Mouse (Mus musculus) CH12.LX (cell line): ENCODE data around the gene Hes5. TPM values are rescaled to one million over a fixed set of nuclear protein-coding genes. Genes with fewer than 3 reads are reported as not detected.

Experiments
- DNase-seq: peaks from one replicate; pipeline ENCODE4 v3.0.0-alpha.2; 2013; ENCODE audit errors: extremely low read depth
- H3K27ac ChIP-seq: 2 replicates; pipeline ENCODE4 v1.5.1; 2012; ENCODE audit warnings: low read depth, mild to moderate bottlenecking, control low read depth, moderate library complexity; ENCODE audit not compliant: insufficient read depth
- H3K27me3 ChIP-seq: replicated peaks from 2 replicates; pipeline ENCODE3; 2012; ENCODE audit warnings: inconsistent platforms
- H3K36me3 ChIP-seq, 2 experiments: replicated peaks in 1 of 2; 2 replicates each; pipeline versions ENCODE3 to v1.6.1; 2012; ENCODE audit warnings: inconsistent platforms in 1 of 2, low read length in 1 of 2, mild to moderate bottlenecking in 1 of 2, mixed read lengths in 1 of 2, moderate library complexity in 1 of 2; ENCODE audit not compliant: control insufficient read depth in 1 of 2, insufficient read depth in 1 of 2
- H3K4me1 ChIP-seq, 2 experiments: 2 replicates each; pipeline ENCODE4 v1.6.1; 2012; ENCODE audit warnings: inconsistent platforms in 1 of 2, moderate library complexity in 1 of 2; ENCODE audit not compliant: insufficient read depth in 2 of 2, control insufficient read depth in 1 of 2
- H3K4me2 ChIP-seq: 2 replicates; pipeline ENCODE4 v1.6.1; 2012; ENCODE audit warnings: low read depth, mild to moderate bottlenecking, control low read depth; ENCODE audit not compliant: poor library complexity, insufficient read depth, severe bottlenecking
- H3K4me3 ChIP-seq, 3 experiments: fragments of 150-350 bp in 1 of 3; sonication (generic) in 1 of 3; replicated peaks in 1 of 3; 2 replicates each; pipeline versions ENCODE3 to v1.5.1; 2011 to 2012; ENCODE audit warnings: low read depth in 2 of 3, low read length in 2 of 3, mild to moderate bottlenecking in 2 of 3, moderate library complexity in 2 of 3, control low read depth in 1 of 3, improper control_type of control experiment in 1 of 3, inconsistent platforms in 1 of 3, mixed read lengths in 1 of 3; ENCODE audit not compliant: poor library complexity in 1 of 3
- H3K79me2 ChIP-seq: replicated peaks from 2 replicates; pipeline ENCODE4 v1.6.1; 2012; ENCODE audit warnings: mild to moderate bottlenecking, moderate library complexity; ENCODE audit not compliant: control insufficient read depth, poor library complexity, insufficient read depth, severe bottlenecking; ENCODE audit errors: extremely low read depth
- H3K9ac ChIP-seq: 2 replicates; pipeline ENCODE4 v1.6.1; 2012; ENCODE audit warnings: low read depth, mild to moderate bottlenecking, control low read depth, moderate library complexity; ENCODE audit not compliant: insufficient read depth
- H3K9me3 ChIP-seq: replicated peaks from 2 replicates; pipeline ENCODE3; 2012; ENCODE audit warnings: low read length, inconsistent platforms, mixed read lengths
- BHLHE40 ChIP-seq: IDR thresholded peaks from 2 replicates; pipeline ENCODE4 v1.6.1; 2011; ENCODE audit warnings: mild to moderate bottlenecking, low read depth, low read length, improper control_type of control experiment
- CHD1 ChIP-seq: IDR thresholded peaks from 2 replicates; pipeline ENCODE4 v1.6.1; 2012; ENCODE audit warnings: low read depth, low read length, improper control_type of control experiment, inconsistent platforms
- CHD2 ChIP-seq: IDR thresholded peaks from 2 replicates; pipeline ENCODE4 v1.6.1; 2011; ENCODE audit warnings: low read length, improper control_type of control experiment
- E2F4 ChIP-seq: IDR thresholded peaks from 2 replicates; pipeline ENCODE4 v1.6.1; 2011; ENCODE audit warnings: low read depth, low read length, improper control_type of control experiment; ENCODE audit not compliant: insufficient replicate concordance
- ELF1 ChIP-seq: IDR thresholded peaks from 2 replicates; pipeline ENCODE4 v1.6.1; 2014; ENCODE audit warnings: low read depth, mild to moderate bottlenecking, inconsistent platforms, low read length, improper control_type of control experiment
- EP300 ChIP-seq: IDR thresholded peaks from 2 replicates; pipeline ENCODE4 v1.6.1; 2011; ENCODE audit warnings: low read length, improper control_type of control experiment
- ETS1 ChIP-seq: conservative IDR thresholded peaks from 2 replicates; pipeline ENCODE4 v1.6.1; 2012; ENCODE audit warnings: low read depth, mild to moderate bottlenecking, inconsistent platforms, low read length, improper control_type of control experiment, moderate library complexity
- HCFC1 ChIP-seq: IDR thresholded peaks from 2 replicates; pipeline ENCODE4 v1.6.1; 2012; ENCODE audit warnings: low read depth, mild to moderate bottlenecking, inconsistent platforms, low read length, improper control_type of control experiment
- IRF4 ChIP-seq: IDR thresholded peaks from 2 replicates; pipeline ENCODE4 v1.6.1; 2014; ENCODE audit warnings: low read depth, mild to moderate bottlenecking, inconsistent platforms, low read length, improper control_type of control experiment
- JUN ChIP-seq: IDR thresholded peaks from 2 replicates; pipeline ENCODE4 v1.6.1; 2011; ENCODE audit warnings: low read depth, mild to moderate bottlenecking, low read length, improper control_type of control experiment, moderate library complexity; ENCODE audit not compliant: insufficient read depth
- JUND ChIP-seq: conservative IDR thresholded peaks from 2 replicates; pipeline ENCODE4 v1.6.1; 2011; ENCODE audit warnings: low read depth, low read length, improper control_type of control experiment
- KAT2A ChIP-seq: IDR thresholded peaks from 2 replicates; pipeline ENCODE4 v1.6.1; 2012; ENCODE audit warnings: low read length, improper control_type of control experiment, inconsistent platforms; ENCODE audit not compliant: insufficient replicate concordance
- MAFK ChIP-seq: IDR thresholded peaks from 2 replicates; pipeline ENCODE4 v1.6.1; 2011; ENCODE audit warnings: low read length, improper control_type of control experiment; ENCODE audit not compliant: insufficient replicate concordance
- MAX ChIP-seq: IDR thresholded peaks from 2 replicates; pipeline ENCODE4 v1.6.1; 2011; ENCODE audit warnings: low read length, improper control_type of control experiment
- NELFE ChIP-seq: IDR thresholded peaks from 2 replicates; pipeline ENCODE4 v1.6.1; 2011; ENCODE audit warnings: low read depth, low read length, improper control_type of control experiment
- NRF1 ChIP-seq: IDR thresholded peaks from 2 replicates; pipeline ENCODE4 v1.6.1; 2014; ENCODE audit warnings: low read depth, mild to moderate bottlenecking, inconsistent platforms, low read length, improper control_type of control experiment, moderate library complexity
- PAX5 ChIP-seq: IDR thresholded peaks from 2 replicates; pipeline ENCODE4 v1.6.1; 2012; ENCODE audit warnings: low read length, inconsistent platforms, mixed read lengths
- POLR2A ChIP-seq: IDR thresholded peaks from 2 replicates; pipeline ENCODE4 v1.6.1; 2011; ENCODE audit warnings: low read depth, mild to moderate bottlenecking, improper control_type of control experiment, low read length
- POLR2AphosphoS2 ChIP-seq: IDR thresholded peaks from 2 replicates; pipeline ENCODE4 v1.6.1; 2011; ENCODE audit warnings: low read depth, low read length, improper control_type of control experiment
- RAD21 ChIP-seq: IDR thresholded peaks from 2 replicates; pipeline ENCODE4 v1.6.1; 2011; ENCODE audit warnings: low read depth, mild to moderate bottlenecking, low read length, improper control_type of control experiment, moderate library complexity
- RCOR1 ChIP-seq: conservative IDR thresholded peaks from 2 replicates; pipeline ENCODE4 v1.6.1; 2012; ENCODE audit warnings: low read depth, mild to moderate bottlenecking, inconsistent platforms, low read length, improper control_type of control experiment
- SMC3 ChIP-seq: IDR thresholded peaks from 2 replicates; pipeline ENCODE4 v1.6.1; 2011; ENCODE audit warnings: low read depth, low read length, improper control_type of control experiment
- TBP ChIP-seq: conservative IDR thresholded peaks from 2 replicates; pipeline ENCODE4 v1.6.1; 2011; ENCODE audit warnings: low read depth, low read length, improper control_type of control experiment
- TCF12 ChIP-seq: IDR thresholded peaks from 2 replicates; pipeline ENCODE4 v1.6.1; 2014; ENCODE audit warnings: low read depth, mild to moderate bottlenecking, inconsistent platforms, low read length, improper control_type of control experiment
- UBTF ChIP-seq: IDR thresholded peaks from 2 replicates; pipeline ENCODE4 v1.6.1; 2012; ENCODE audit warnings: low read depth, mild to moderate bottlenecking, inconsistent platforms, low read length, improper control_type of control experiment, moderate library complexity
- USF1 ChIP-seq: IDR thresholded peaks from 2 replicates; pipeline ENCODE4 v1.6.1; 2014; ENCODE audit warnings: low read depth, mild to moderate bottlenecking, inconsistent platforms, low read length, improper control_type of control experiment
- USF2 ChIP-seq: conservative IDR thresholded peaks from 2 replicates; pipeline ENCODE4 v1.6.1; 2011; ENCODE audit warnings: low read depth, low read length, improper control_type of control experiment
- ZMIZ1 ChIP-seq: IDR thresholded peaks from 2 replicates; pipeline ENCODE4 v1.6.1; 2012; ENCODE audit warnings: low read depth, mild to moderate bottlenecking, inconsistent platforms, low read length, improper control_type of control experiment
- ZNF384 ChIP-seq: IDR thresholded peaks from 2 replicates; pipeline ENCODE4 v1.6.1; 2012; ENCODE audit warnings: low read depth, low read length, improper control_type of control experiment, inconsistent platforms
- dilution Hi-C: fragments of 300-500 bp; cut with MboI; formaldehyde crosslinking; loops from 2 replicates; pipeline ENCODE4 v1.14.3; 2020; ENCODE audit warnings: low sequenced_read_pairs; ENCODE audit not compliant: extremely low pct_unique_long_range_greater_than_20kb, extremely low pct_ligation_motif_present
- in situ Hi-C: fragments of 300-500 bp; cut with MboI; formaldehyde crosslinking; loops from 3 replicates; pipeline ENCODE4 v1.14.3; 2019; ENCODE audit warnings: low sequenced_read_pairs, low pct_ligation_motif_present, low pct_unique_long_range_greater_than_20kb, mixed read lengths
- polyA plus RNA-seq: library from polyadenylated mRNA; unstranded; fragments of >175 nt; gene quantifications from 2 replicates; pipeline ENCODE4 v1.2.1, GENCODE M21; 2012; ENCODE audit warnings: low read depth; ENCODE audit not compliant: insufficient read length
- total RNA-seq, 2 experiments: library from RNA; depleted of rRNA; stranded (reverse); fragments of 300-350 nt in 1 of 2; fragments of >200 nt in 1 of 2; gene quantifications; 2 replicates each; pipeline ENCODE4 v1.2.3; 2012 to 2014

Gene Hes5
- 6.2 and 6.8 TPM in 2 replicates for total RNA-seq (2012; rRNA removed)
- total RNA-seq (2014; rRNA removed): 2.1 and 2.7 TPM in 2 replicates
- 1.5 and 1.7 TPM in 2 replicates for polyA plus RNA-seq

DNA sequence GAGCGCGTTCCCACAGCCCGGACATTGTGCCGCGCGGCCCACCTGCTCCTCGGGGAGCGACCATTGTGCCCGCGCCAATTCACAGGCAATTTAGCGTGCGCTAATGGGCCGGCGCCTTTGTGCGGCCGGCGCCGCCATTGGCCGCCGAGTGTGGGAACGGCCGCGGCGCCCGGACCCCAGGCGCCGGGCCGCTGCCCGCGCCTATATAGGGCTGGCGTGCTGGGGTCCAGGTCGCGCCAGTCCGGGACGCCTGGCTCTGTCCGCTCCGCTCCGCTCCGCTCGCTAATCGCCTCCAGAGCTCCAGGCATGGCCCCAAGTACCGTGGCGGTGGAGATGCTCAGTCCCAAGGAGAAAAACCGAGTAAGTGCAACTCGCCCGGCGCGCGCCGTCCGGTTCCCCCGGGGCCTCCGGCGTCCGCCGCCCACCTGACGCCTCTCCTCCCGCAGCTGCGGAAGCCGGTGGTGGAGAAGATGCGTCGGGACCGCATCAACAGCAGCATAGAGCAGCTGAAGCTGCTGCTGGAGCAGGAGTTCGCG, at the start of gene Hes5:
TSS of gene Hes5 (plus strand) at position 234 of the 536 bp plus-strand sequence.
- in situ Hi-C loops: loop anchor here (25.0 kb wide), 1 partner anchor 277 kb away; the partner anchor contains the start of gene Faap20
- no peak for DNase-seq

DNA sequence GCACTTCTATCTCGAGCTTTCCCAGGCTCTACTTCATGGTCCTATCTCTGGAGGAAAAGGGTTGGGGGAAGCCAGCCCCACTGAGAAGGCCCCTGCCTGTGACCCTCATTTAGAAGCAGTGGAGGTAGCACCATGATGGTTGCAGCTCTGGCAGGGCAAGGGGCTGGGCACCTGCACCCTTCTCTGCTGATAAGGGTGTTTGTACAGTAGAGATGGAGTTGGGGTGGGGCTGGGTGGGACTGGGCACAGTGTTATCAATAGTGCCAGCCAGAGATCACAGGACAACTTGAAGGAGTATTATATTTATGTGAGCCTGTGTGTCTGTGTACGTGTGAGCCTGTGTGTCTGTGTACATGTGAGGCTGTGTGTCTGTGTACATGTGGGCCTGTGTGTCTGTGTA, 49.1 kb upstream of the Hes5 start:
- in situ Hi-C loops: no loop called here
- H3K9me3 ChIP-seq: no peaks in the 10 kb centered on the region
- no peak for DNase-seq

More for the DNA sequence above, at the start of gene Hes5:
- Histone ChIP-seq H3K27ac (peak within 1 kb of the TSS; percentile 0; the same call in 1 of the 2 replicates), H3K27me3 (peaks cover 60% of the 10 kb centered on the region), H3K4me2 (peak within 1 kb of the TSS; percentile 88), H3K4me3 (peak within 1 kb of the TSS; percentile 55 to 75 (median 61)), H3K9me3 (no peaks in the 10 kb centered on the region), H3K36me3 (peaks cover 0 to 6% of the 10 kb centered on the region in 2 experiments), H3K4me1 (peaks cover 23 to 68% of the 10 kb centered on the region in 2 experiments; a peak in 3 of 4 replicates), H3K9ac (peak within 1 kb of the TSS; percentile 48), H3K79me2 (peaks cover 17% of the 10 kb centered on the region)
- no peak for TF ChIP-seq JUN
- TF ChIP-seq PAX5: no peak
- TF ChIP-seq USF1: no peak
- TF ChIP-seq POLR2AphosphoS2: no peak
- no peak for TF ChIP-seq E2F4
- no peak for TF ChIP-seq ZNF384
- TF ChIP-seq MAFK: no peak
- no peak for TF ChIP-seq EP300
- TF ChIP-seq KAT2A: no peak
- no peak for TF ChIP-seq POLR2A
- no peak for TF ChIP-seq BHLHE40
- no peak for TF ChIP-seq TCF12
- TF ChIP-seq NRF1: no peak
- TF ChIP-seq RAD21: no peak
- TF ChIP-seq JUND: no peak
- TF ChIP-seq NELFE: no peak
- no peak for TF ChIP-seq UBTF
- TF ChIP-seq USF2: no peak
- no peak for TF ChIP-seq CHD1
- TF ChIP-seq HCFC1: no peak
- dilution Hi-C loops: no loop called here

More for the DNA sequence above, 49.1 kb upstream of the Hes5 start:
- peak overlapping the region in 1 of 3 experiments; percentile 28 for H3K4me3 ChIP-seq
- H3K4me2 ChIP-seq: no peak overlapping the region
- TF ChIP-seq E2F4: no peak
- TF ChIP-seq IRF4: no peak
- no peak for TF ChIP-seq CHD2
- TF ChIP-seq MAX: no peak
- TF ChIP-seq ELF1: no peak
- TF ChIP-seq RCOR1: no peak
- TF ChIP-seq TBP: no peak
- TF ChIP-seq ZMIZ1: no peak
- TF ChIP-seq NRF1: no peak
- no peak for TF ChIP-seq ZNF384
- no peak for TF ChIP-seq EP300
- TF ChIP-seq HCFC1: no peak
- TF ChIP-seq BHLHE40: no peak
- no peak for TF ChIP-seq SMC3
- TF ChIP-seq PAX5: no peak
- TF ChIP-seq NELFE: no peak
- TF ChIP-seq POLR2A: no peak
- TF ChIP-seq ETS1: no peak
- no peak for TF ChIP-seq POLR2AphosphoS2
- H3K9ac ChIP-seq: no peak overlapping the region
- H3K79me2 ChIP-seq: no peaks in the 10 kb centered on the region
- dilution Hi-C loops: no loop called here
- no peaks in the 10 kb centered on the region for H3K27me3 ChIP-seq
- H3K4me1 ChIP-seq: peaks cover 57 to 83% of the 10 kb centered on the region in 2 experiments
- peak overlapping the region; percentile 74 for H3K27ac ChIP-seq
- H3K36me3 ChIP-seq: peaks cover 6 to 15% of the 10 kb centered on the region in 2 experiments
